Mouse (Mus musculus): Measurements from ENCODE around the gene Zfyve1.

The Zfyve1 gene

GRCm38 (mm10) chr12:83523056-83523455 is 74.0 kb downstream of the Zfyve1 start:
- DNase-seq (ENCODE audit: low spot score), result no peak

- DNase-seq (ENCODE audit: low spot score), result no peak
Observed at GRCm38 (mm10) chr12:83521083-83521482, 75.9 kb downstream of the Zfyve1 start.

GRCm38 (mm10) chr12:83520311-83520890 is 76.6 kb downstream of the Zfyve1 start, which contains the start of gene Dcaf4:
TSS of gene Dcaf4 (plus strand) at chr12:83520466.
- peak; percentile 96 for DNase-seq (ENCODE audit: low spot score)

- no peak for DNase-seq (ENCODE audit: low spot score)
Observed at GRCm38 (mm10) chr12:83517580-83517979, 79.4 kb downstream of the Zfyve1 start.

GRCm38 (mm10) chr12:83514216-83514615 is 82.8 kb downstream of the Zfyve1 start:
- DNase-seq (ENCODE audit: low spot score), result no peak

GRCm38 (mm10) chr12:83513185-83513584 is 83.8 kb downstream of the Zfyve1 start:
- no peak for DNase-seq (ENCODE audit: low spot score)

- no peak for DNase-seq (ENCODE audit: low spot score)
Observed at GRCm38 (mm10) chr12:83512783-83513182, 84.2 kb downstream of the Zfyve1 start.

GRCm38 (mm10) chr12:83510586-83510985 is 86.4 kb downstream of the Zfyve1 start:
- DNase-seq (ENCODE audit: low spot score), result no peak

- no peak for DNase-seq (ENCODE audit: low spot score)
Observed at GRCm38 (mm10) chr12:83506543-83506942, 90.5 kb downstream of the Zfyve1 start.

- DNase-seq (ENCODE audit: low spot score), result peak; percentile 44
Observed at GRCm38 (mm10) chr12:83502190-83502589, 94.8 kb downstream of the Zfyve1 start.

GRCm38 (mm10) chr12:83499256-83499655 is 97.8 kb downstream of the Zfyve1 start:
- no peak for DNase-seq (ENCODE audit: low spot score)

- DNase-seq (ENCODE audit: low spot score), result no peak
Observed at GRCm38 (mm10) chr12:83497959-83498358, 99.1 kb downstream of the Zfyve1 start.

- no peak for DNase-seq (ENCODE audit: low spot score)
Observed at GRCm38 (mm10) chr12:83496736-83497135, 100.3 kb downstream of the Zfyve1 start.
